Mouse (Mus musculus): Measurements from ENCODE around the gene Clk1.
A peak's percentile ranks its signal among the peaks of the same experiment; 100 is the strongest.
"Not testable (repeated sequence)": the region's sequence is repeated elsewhere in the genome, so short reads cannot be mapped to it uniquely, and the experiment has no call there.

Clk1 gene

GRCm38 (mm10) chr1:58407321-58407720, 16.5 kb downstream of the Clk1 start:
- no peak for DNase-seq (ENCODE audit: low spot score in 2 of 2)

DNA sequence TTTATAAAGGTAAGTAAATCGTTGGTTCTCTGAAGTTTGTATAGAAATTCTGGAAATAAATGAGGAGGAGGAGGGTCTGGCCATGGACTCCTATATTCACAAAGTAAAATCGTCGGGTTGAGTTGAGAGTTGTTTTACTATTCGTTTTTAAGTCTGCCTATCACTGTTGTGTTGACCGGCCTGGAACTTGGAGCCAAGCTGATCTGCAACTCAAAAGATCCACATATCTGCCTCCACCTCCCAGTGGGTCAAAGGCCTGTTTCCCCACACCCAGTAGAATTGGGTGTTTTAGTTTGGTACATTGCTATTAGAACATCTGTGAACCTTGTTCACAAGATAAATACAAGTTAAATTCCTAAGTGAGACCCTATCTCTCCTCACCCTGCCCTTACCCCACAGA, 20.1 kb downstream of the Clk1 start:
- no peak for DNase-seq (ENCODE audit: low spot score in 2 of 2)

DNA sequence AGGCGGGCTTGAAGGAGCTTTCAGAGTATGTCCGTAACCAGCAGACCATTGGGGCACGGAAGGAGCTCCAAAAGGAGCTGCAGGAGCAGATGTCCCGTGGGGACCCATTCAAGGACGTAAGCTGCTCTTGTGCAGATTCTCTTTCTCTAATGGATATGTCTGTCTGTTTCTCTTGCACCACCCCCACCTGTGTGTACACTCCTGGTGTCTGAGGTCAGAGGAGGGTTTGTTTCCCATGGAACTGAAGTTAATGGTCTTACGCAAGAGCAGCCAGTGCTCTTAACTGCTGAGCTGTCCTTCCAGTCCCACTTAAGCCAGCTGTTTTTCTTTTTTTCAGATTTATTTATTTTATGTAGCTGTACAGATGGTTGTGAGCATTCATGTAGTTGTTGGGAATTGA, 22.5 kb downstream of the Clk1 start:
- DNase-seq (ENCODE audit: low spot score in 2 of 2): no peak

GRCm38 (mm10) chr1:58397731-58398130, 26.1 kb downstream of the Clk1 start:
- no peak for DNase-seq (ENCODE audit: low spot score in 2 of 2)

- no peak for DNase-seq (ENCODE audit: low spot score in 2 of 2)
These were observed 27.7 kb downstream of the Clk1 start for GRCm38 (mm10) chr1:58396179-58396578.

GRCm38 (mm10) chr1:58395341-58395740, 28.5 kb downstream of the Clk1 start:
- no peak for DNase-seq (ENCODE audit: low spot score in 2 of 2)

DNA sequence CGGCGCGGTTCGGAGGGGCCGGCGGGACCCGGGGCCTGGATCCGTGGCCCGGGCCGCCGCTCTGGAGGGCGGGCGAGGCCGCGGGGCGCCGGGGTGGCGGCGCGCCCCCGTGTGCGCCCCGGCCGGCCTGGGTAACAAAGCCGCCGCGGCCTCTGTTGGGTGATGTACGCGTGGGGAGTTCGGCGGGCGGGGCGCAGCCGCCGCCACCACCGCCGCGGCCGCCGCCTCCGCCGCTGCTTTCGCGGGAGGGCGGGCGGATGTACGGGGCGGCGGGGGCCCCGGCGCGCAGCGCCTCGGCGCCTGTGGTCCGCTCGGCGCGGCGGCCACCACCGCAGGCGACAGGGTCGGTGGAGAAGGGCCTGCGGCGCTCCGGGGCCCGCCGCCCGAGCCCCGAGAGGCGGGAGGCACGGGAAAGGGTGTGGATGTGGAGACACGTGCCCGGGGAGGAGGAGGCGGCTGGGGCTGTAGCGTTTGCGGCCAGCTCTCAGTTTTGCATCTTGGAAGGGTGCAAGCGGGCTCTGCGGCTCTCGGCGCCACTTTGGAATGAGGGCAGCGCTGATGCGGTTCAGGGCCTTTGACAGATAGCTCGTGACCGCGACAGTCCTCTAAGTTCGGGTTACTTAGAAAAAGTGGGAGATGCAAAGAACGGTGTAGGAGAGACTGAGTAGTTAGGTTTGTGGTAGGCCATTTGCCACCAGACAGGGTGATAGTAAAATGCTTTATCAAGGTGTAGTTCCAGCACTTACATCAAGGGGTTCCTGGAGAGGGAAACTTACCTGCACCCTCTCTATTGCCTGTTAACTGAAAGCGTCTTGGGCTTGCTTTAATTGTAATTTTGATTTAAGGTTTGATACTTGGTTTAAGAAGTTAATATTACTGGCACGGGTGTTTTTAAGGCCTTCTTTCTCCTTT, 30.3 kb downstream of the Clk1 start:
- peak in 1 of 2 experiments; percentile 38 for DNase-seq (ENCODE audit: low spot score in 2 of 2)

GRCm38 (mm10) chr1:58392652-58393283, 31.1 kb downstream of the Clk1 start, which contains the start of gene Bzw1:
Gene Bzw1 (plus strand): TSS chr1:58392898.
- peak; percentile 72 to 90 for DNase-seq (ENCODE audit: low spot score in 2 of 2)

- no peak for DNase-seq (ENCODE audit: low spot score in 2 of 2)
These were observed 31.6 kb downstream of the Clk1 start for GRCm38 (mm10) chr1:58392268-58392651.

GRCm38 (mm10) chr1:58391421-58392267, 32.2 kb downstream of the Clk1 start:
- no peak for DNase-seq (ENCODE audit: low spot score in 2 of 2)

- DNase-seq (ENCODE audit: low spot score in 2 of 2): no peak
These were observed 41.1 kb downstream of the Clk1 start for GRCm38 (mm10) chr1:58382586-58383281.

- no peak for DNase-seq (ENCODE audit: low spot score in 2 of 2)
These were observed 48.2 kb downstream of the Clk1 start for GRCm38 (mm10) chr1:58375574-58376147.

DNA sequence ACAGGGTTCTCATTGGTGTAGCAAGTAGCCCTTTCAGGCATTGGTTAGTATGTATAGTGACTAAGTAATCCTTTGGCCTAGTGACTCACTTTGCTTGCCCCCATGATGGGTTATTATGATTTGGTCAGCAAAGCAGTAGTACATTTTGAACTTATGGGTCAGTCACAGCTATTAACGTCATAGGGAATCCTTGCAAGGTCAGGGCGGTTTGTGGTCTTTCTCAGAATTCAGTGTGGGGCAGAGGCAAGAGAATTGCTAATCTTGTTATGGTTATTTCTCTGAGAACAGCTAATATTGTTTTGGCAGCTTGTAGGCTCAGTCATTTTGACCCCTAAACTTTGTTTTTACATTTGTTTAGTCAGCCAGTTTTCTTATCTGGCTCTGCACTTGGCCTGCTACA, 49.6 kb downstream of the Clk1 start:
- DNase-seq (ENCODE audit: low spot score in 2 of 2): not testable (repeated sequence)

DNA sequence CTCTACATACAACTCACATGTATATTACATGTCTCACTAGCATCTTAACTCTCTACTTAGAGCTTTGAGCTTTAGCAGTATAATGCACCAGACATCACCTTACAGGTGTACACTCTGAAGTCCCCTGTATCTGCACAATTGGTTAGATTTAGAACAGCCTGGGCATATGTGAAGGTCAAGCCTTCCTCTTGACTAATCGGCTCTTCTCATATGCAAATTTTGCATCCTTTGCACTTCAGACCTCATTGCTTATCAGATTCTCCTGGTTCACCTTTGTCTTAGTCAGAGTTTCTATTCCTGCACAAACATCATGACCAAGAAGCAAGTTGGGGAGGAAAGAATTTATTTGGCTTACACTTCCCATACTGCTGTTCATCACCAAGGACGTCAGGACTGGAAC, 54.1 kb downstream of the Clk1 start:
- DNase-seq (ENCODE audit: low spot score in 2 of 2): no peak

GRCm38 (mm10) chr1:58366737-58367471, 57.0 kb downstream of the Clk1 start:
- peak in 1 of 2 experiments; percentile 15 for DNase-seq (ENCODE audit: low spot score in 2 of 2)

DNA sequence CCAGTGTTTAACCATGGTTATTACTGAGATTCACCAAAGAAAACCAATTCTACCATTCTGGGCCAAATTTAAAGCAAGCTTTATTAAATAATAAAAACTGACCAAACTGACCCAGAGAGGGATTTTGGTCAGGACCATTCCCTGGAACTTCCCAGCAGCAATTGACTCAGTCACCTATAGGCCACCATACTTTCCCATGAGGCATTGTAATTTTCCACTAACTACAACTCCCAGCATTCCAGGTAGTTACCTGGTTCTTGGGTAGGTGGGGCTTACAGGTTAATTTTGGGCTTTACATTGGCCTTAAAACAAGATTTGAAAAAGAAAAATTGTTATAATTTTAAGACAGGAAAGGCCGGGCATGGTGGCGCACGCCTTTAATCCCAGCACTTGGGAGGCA, 58.0 kb downstream of the Clk1 start:
- DNase-seq (ENCODE audit: low spot score in 2 of 2): no peak

DNA sequence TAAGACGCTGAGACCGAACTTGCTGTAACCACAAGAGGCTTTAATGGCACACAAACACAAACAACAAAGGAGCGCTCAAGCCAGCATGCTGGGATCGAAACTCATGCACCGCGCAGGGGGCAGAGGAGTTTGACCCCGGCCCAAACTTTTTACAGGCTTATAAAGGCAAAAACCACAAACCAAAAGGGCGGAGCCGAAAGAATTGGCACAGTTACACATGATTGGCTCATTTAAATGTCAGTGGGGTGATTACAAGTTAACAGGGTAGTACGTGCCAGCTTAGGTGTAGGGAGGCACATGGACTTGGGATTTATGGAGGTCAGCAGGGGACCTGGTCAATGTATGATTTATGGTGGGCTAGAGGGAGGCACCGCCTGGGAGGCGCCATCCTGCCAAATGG, 59.3 kb downstream of the Clk1 start:
- DNase-seq (ENCODE audit: low spot score in 2 of 2): no peak

GRCm38 (mm10) chr1:58362296-58362695, 61.6 kb downstream of the Clk1 start:
- no peak for DNase-seq (ENCODE audit: low spot score in 2 of 2)
